ENCODE assay signal across 24 mouse cellular contexts in the genomic region with DNA sequence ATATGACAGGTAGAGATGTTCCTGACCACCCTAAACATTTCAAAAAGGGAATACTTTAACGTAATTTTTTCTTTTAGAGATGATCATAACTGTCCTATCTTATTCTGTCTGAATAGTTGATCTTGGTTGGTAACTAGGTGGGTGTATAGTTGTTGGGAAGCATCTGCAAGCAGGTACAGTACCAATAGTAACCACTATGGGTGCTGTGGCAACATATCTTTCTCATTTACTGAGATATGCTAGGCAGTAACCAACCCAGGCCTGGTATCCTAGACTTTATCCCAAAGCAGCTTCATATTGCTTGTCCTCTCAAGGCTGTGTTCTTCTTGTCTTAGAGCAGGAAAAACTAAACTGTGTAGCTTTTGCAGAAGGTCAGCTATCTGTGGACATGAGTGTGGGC.
A peak's percentile ranks its signal among the peaks of the same experiment; 100 is the strongest.
DNase-seq lines count a peak whose midpoint lies in the region; ATAC-seq and TF ChIP-seq lines count a peak whose summit lies in the region.
"Had no signal": no experiment of that assay in that cellular context is flagged by ENCODE, and none has a peak within 500 bp of the region (broad histone marks: within the 10 kb centered on the region; RNA-seq: fewer than 3 reads in every experiment).

No protein-coding gene starts in this region.

- no peak for DNase-seq in midbrain, embryonic 14.5 days
- peak; percentile 34 for DNase-seq in R1 (ENCODE audit: low read depth, low spot score)
- peak; percentile 19 for DNase-seq in splenic B cell, adult 2 months (ENCODE audit: low read depth, low spot score)
- DNase-seq in B cell, adult 2 months = no peak
- no peak for DNase-seq in adrenal gland, adult (ENCODE audit: inconsistent age in 2 of 2, low spot score in 1 of 2)
- DNase-seq: adrenal gland, postnatal 10 days; cerebellum, adult 9-11 months; heart, postnatal 4 days; kidney, adult 8-10 months; kidney, postnatal 25 days; layer of hippocampus, adult 9-11 months; right cerebral cortex, adult 18-20 months; thymus, adult 18-20 months had no signal

- no peak overlapping the region for H3K9ac ChIP-seq in intestine, postnatal 0 days (ENCODE audit: low read depth, low read length)
- H3K9ac ChIP-seq in intestine, embryonic 16.5 days (ENCODE audit: low read depth, low read length) = no peak overlapping the region
- H3K9ac ChIP-seq in midbrain, embryonic 15.5 days = no peak overlapping the region
- no peak overlapping the region for H3K9ac ChIP-seq in midbrain, embryonic 14.5 days (replicated peaks; ENCODE audit: low read length)
- H3K9ac ChIP-seq: embryonic facial prominence, embryonic 12.5 days; lung, embryonic 15.5 days had no signal

- H3K4me1 ChIP-seq in intestine, postnatal 0 days (replicated peaks; ENCODE audit: control insufficient read depth, insufficient read depth, low read length) = no peaks in the 10 kb centered on the region
- H3K4me1 ChIP-seq in intestine, embryonic 16.5 days (ENCODE audit: control insufficient read depth, insufficient read depth, low read length) = no peaks in the 10 kb centered on the region; the same call in 1 of the 2 replicates
- 0 out of 2 replicates have a peak, but pooled peaks cover 2% of the 10 kb centered on the region for H3K4me1 ChIP-seq in midbrain, embryonic 15.5 days
- H3K4me1 ChIP-seq in midbrain, embryonic 14.5 days (ENCODE audit: control insufficient read depth, insufficient read depth, low read length) = 0 out of 2 replicates have a peak, but pooled peaks cover 4% of the 10 kb centered on the region
- H3K4me1 ChIP-seq: embryonic facial prominence, embryonic 12.5 days; lung, embryonic 15.5 days had no signal

- 100% methylated on average over 1 of the region's 1 CpGs for WGBS in intestine, postnatal 0 days
- WGBS in intestine, embryonic 16.5 days = 90% methylated on average over 1 of the region's 1 CpGs
- WGBS in midbrain, embryonic 15.5 days = 94% methylated on average over 1 of the region's 1 CpGs
- WGBS in midbrain, embryonic 14.5 days = 100% methylated on average over 1 of the region's 1 CpGs

- H3K36me3 ChIP-seq in intestine, postnatal 0 days (ENCODE audit: control insufficient read depth, insufficient read depth) = no peaks in the 10 kb centered on the region
- H3K36me3 ChIP-seq in intestine, embryonic 16.5 days (ENCODE audit: control insufficient read depth, insufficient read depth, low read length) = no peaks in the 10 kb centered on the region
- no peaks in the 10 kb centered on the region; the same call in 1 of the 2 replicates for H3K36me3 ChIP-seq in midbrain, embryonic 15.5 days (replicated peaks)
- H3K36me3 ChIP-seq in midbrain, embryonic 14.5 days (ENCODE audit: control insufficient read depth, insufficient read depth, low read length) = no peaks in the 10 kb centered on the region
- no peaks in the 10 kb centered on the region for H3K36me3 ChIP-seq in splenic B cell, adult 2 months (ENCODE audit: control insufficient read depth, insufficient read depth, low read length, poor library complexity, severe bottlenecking)
- H3K36me3 ChIP-seq: embryonic facial prominence, embryonic 12.5 days; lung, embryonic 15.5 days had no signal

- peak; percentile 56 for TF ChIP-seq CTCF in intestine, postnatal 0 days (IDR thresholded peaks at IDR 0.05; ENCODE audit: low read depth)

- no peak for ATAC-seq in intestine, postnatal 0 days
- ATAC-seq in intestine, embryonic 16.5 days = no peak
- ATAC-seq in midbrain, embryonic 15.5 days (replicated peaks) = 0 out of 2 replicates have a peak, but pooled peaks have one; percentile 25
- ATAC-seq in midbrain, embryonic 14.5 days (ENCODE audit: low FRiP score, low TSS enrichment) = no peak
- ATAC-seq: CD4-positive, CD25-positive, alpha-beta regulatory T cell, adult 4 months; forebrain, embryonic 16.5 days; hindbrain, embryonic 16.5 days had no signal

- H3K27me3 ChIP-seq in intestine, postnatal 0 days (replicated peaks; ENCODE audit: control insufficient read depth, insufficient read depth, low read length) = no peaks in the 10 kb centered on the region
- H3K27me3 ChIP-seq in intestine, embryonic 16.5 days (replicated peaks; ENCODE audit: control insufficient read depth, insufficient read depth, low read length) = no peaks in the 10 kb centered on the region
- no peaks in the 10 kb centered on the region for H3K27me3 ChIP-seq in midbrain, embryonic 15.5 days (replicated peaks)
- H3K27me3 ChIP-seq in midbrain, embryonic 14.5 days (ENCODE audit: control insufficient read depth, insufficient read depth, low read length) = no peaks in the 10 kb centered on the region
- no peaks in the 10 kb centered on the region for H3K27me3 ChIP-seq in splenic B cell, adult 2 months (ENCODE audit: control insufficient read depth, insufficient read depth, low read length, poor library complexity, severe bottlenecking)
- H3K27me3 ChIP-seq: embryonic facial prominence, embryonic 12.5 days; lung, embryonic 15.5 days; megakaryocyte, embryonic 14.5 days had no signal

- H3K9me3 ChIP-seq in intestine, postnatal 0 days (ENCODE audit: control insufficient read depth) = no peaks in the 10 kb centered on the region
- H3K9me3 ChIP-seq in intestine, embryonic 16.5 days (ENCODE audit: control insufficient read depth, low read length) = no peaks in the 10 kb centered on the region
- no peaks in the 10 kb centered on the region for H3K9me3 ChIP-seq in midbrain, embryonic 15.5 days
- H3K9me3 ChIP-seq in midbrain, embryonic 14.5 days (ENCODE audit: control insufficient read depth, low read length) = no peaks in the 10 kb centered on the region; the same call in 1 of the 2 replicates
- H3K9me3 ChIP-seq: embryonic facial prominence, embryonic 12.5 days; lung, embryonic 15.5 days had no signal

- no peak overlapping the region for H3K4me3 ChIP-seq in intestine, postnatal 0 days (ENCODE audit: low read depth, low read length)
- H3K4me3 ChIP-seq in intestine, embryonic 16.5 days (ENCODE audit: low read length) = no peak overlapping the region
- no peak overlapping the region for H3K4me3 ChIP-seq in midbrain, embryonic 15.5 days
- no peak overlapping the region for H3K4me3 ChIP-seq in midbrain, embryonic 14.5 days (replicated peaks; ENCODE audit: low read depth, low read length)
- H3K4me3 ChIP-seq: embryonic facial prominence, embryonic 12.5 days; erythroblast, embryonic 14.5 days; lung, embryonic 15.5 days; megakaryocyte, embryonic 14.5 days had no signal

- no peak overlapping the region for H3K27ac ChIP-seq in intestine, postnatal 0 days (ENCODE audit: low read depth, low read length)
- H3K27ac ChIP-seq in intestine, embryonic 16.5 days (ENCODE audit: low read length) = no peak overlapping the region
- H3K27ac ChIP-seq in midbrain, embryonic 15.5 days = no peak overlapping the region
- H3K27ac ChIP-seq in midbrain, embryonic 14.5 days (replicated peaks; ENCODE audit: low read depth, low read length) = no peak overlapping the region
- H3K27ac ChIP-seq: embryonic facial prominence, embryonic 12.5 days; lung, embryonic 15.5 days had no signal

- H3K4me2 ChIP-seq in intestine, postnatal 0 days (replicated peaks; ENCODE audit: low read depth) = no peak overlapping the region
- no peak overlapping the region for H3K4me2 ChIP-seq in intestine, embryonic 16.5 days (ENCODE audit: low read depth, low read length)
- H3K4me2 ChIP-seq in midbrain, embryonic 15.5 days = no peak overlapping the region
- no peak overlapping the region for H3K4me2 ChIP-seq in midbrain, embryonic 14.5 days (ENCODE audit: low read length)
- H3K4me2 ChIP-seq: embryonic facial prominence, embryonic 12.5 days; liver, embryonic 11.5 days; lung, embryonic 15.5 days had no signal

Comparison
In these comparisons a context has a peak if more than half of its experiments do, and no peak if none do; other contexts are left out.
1. DNase-seq: peak in R1 (single experiment) and splenic B cell, adult 2 months (single experiment); none in midbrain, embryonic 14.5 days (single experiment), B cell, adult 2 months (0 of 2) and adrenal gland, adult (0 of 2).